Mouse (Mus musculus): Measurements from ENCODE around the gene Tmbim1.
"Not testable (repeated sequence)": the region's sequence is repeated elsewhere in the genome, so short reads cannot be mapped to it uniquely, and the experiment has no call there.

Tmbim1 gene

GRCm38 (mm10) chr1:74326916-74327315 lies 21.5 kb upstream of the Tmbim1 start:
- not testable (repeated sequence) for DNase-seq (ENCODE audit: low spot score)

- DNase-seq (ENCODE audit: low spot score) = no peak
Measured at GRCm38 (mm10) chr1:74321396-74321795, 16.0 kb upstream of the Tmbim1 start.

GRCm38 (mm10) chr1:74318711-74319110 lies 13.3 kb upstream of the Tmbim1 start:
- no peak for DNase-seq (ENCODE audit: low spot score)

- no peak for DNase-seq (ENCODE audit: low spot score)
Measured at GRCm38 (mm10) chr1:74316114-74316827, 10.8 kb upstream of the Tmbim1 start.

GRCm38 (mm10) chr1:74314796-74315195 lies 9.4 kb upstream of the Tmbim1 start:
- no peak for DNase-seq (ENCODE audit: low spot score)

- DNase-seq (ENCODE audit: low spot score) = peak; percentile 87
Measured at GRCm38 (mm10) chr1:74313049-74313692, 7.7 kb upstream of the Tmbim1 start.

GRCm38 (mm10) chr1:74309767-74310166 lies 4.3 kb upstream of the Tmbim1 start:
- no peak for DNase-seq (ENCODE audit: low spot score)

- no peak for DNase-seq (ENCODE audit: low spot score)
Measured at GRCm38 (mm10) chr1:74308001-74308964, 2.9 kb upstream of the Tmbim1 start.

GRCm38 (mm10) chr1:74307146-74307545 lies 1.7 kb upstream of the Tmbim1 start:
- no peak for DNase-seq (ENCODE audit: low spot score)

GRCm38 (mm10) chr1:74304946-74305345 lies 476 bp downstream of the Tmbim1 start:
- no peak for DNase-seq (ENCODE audit: low spot score)

GRCm38 (mm10) chr1:74304339-74304790 lies 1.1 kb downstream of the Tmbim1 start:
- DNase-seq (ENCODE audit: low spot score) = no peak

- peak; percentile 84 for DNase-seq (ENCODE audit: low spot score)
Measured at GRCm38 (mm10) chr1:74303509-74304338, 1.7 kb downstream of the Tmbim1 start.

GRCm38 (mm10) chr1:74302835-74303234 lies 2.6 kb downstream of the Tmbim1 start:
- no peak for DNase-seq (ENCODE audit: low spot score)

- no peak for DNase-seq (ENCODE audit: low spot score)
Measured at GRCm38 (mm10) chr1:74302229-74302628, 3.2 kb downstream of the Tmbim1 start.

GRCm38 (mm10) chr1:74300347-74301110 lies 4.9 kb downstream of the Tmbim1 start:
- no peak for DNase-seq (ENCODE audit: low spot score)

GRCm38 (mm10) chr1:74298996-74299395 lies 6.4 kb downstream of the Tmbim1 start:
- DNase-seq (ENCODE audit: low spot score) = peak; percentile 69

- no peak for DNase-seq (ENCODE audit: low spot score)
Measured at GRCm38 (mm10) chr1:74298157-74298750, 7.2 kb downstream of the Tmbim1 start.

- DNase-seq (ENCODE audit: low spot score) = peak; percentile 73
Measured at GRCm38 (mm10) chr1:74297269-74297668, 8.2 kb downstream of the Tmbim1 start.

GRCm38 (mm10) chr1:74296477-74296876 lies 8.9 kb downstream of the Tmbim1 start:
- DNase-seq (ENCODE audit: low spot score) = no peak

- DNase-seq (ENCODE audit: low spot score) = peak; percentile 96
Measured at GRCm38 (mm10) chr1:74295456-74296171, 9.8 kb downstream of the Tmbim1 start.

All from lung, postnatal 25 days (tissue).